Mouse (Mus musculus) layer of hippocampus, postnatal 36 days (tissue): ENCODE data around the gene Rora. TPM values are rescaled to one million over a fixed set of nuclear protein-coding genes. Genes with fewer than 3 reads are reported as not detected.

ENCODE experiments used
- DNase-seq, 2 experiments: peaks; one replicate each; pipeline ENCODE4 v3.0.0; 2022
- total RNA-seq, 2 experiments: library from RNA; stranded (reverse); gene quantifications; 2 replicates each; pipeline ENCODE4 v1.2.3; 2021

Gene Rora
- total RNA-seq, 2 experiments from 2014 or later = 30.2 to 35.3 TPM

- no peak for DNase-seq
Measured at GRCm38 (mm10) chr9:69155836-69156595, 502.4 kb downstream of the Rora start.

DNA sequence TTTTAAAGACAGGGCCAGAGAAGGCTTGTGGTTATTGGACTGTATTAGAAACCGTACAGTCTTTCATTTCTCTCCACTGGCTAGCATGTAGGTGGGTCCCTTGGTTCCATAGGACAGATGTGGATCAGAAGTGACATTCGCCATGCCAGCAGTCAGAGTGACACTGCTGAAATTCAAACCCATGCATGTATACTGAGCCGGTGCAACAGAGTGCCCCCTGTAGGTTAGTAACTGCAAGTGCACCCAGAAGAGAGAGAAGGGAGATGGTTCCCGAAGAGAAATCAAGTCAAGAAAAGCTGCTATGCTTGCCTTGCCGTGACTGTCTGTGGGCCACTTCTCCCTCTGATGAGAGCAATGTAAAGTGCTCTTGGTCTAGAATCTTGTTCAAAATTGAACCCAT is 507.2 kb downstream of the Rora start:
- no peak for DNase-seq

GRCm38 (mm10) chr9:69164653-69165052 is 511.1 kb downstream of the Rora start:
- no peak for DNase-seq

GRCm38 (mm10) chr9:69165096-69165836 is 511.7 kb downstream of the Rora start:
- no peak for DNase-seq

GRCm38 (mm10) chr9:69174061-69174460 is 520.5 kb downstream of the Rora start:
- DNase-seq = no peak

DNA sequence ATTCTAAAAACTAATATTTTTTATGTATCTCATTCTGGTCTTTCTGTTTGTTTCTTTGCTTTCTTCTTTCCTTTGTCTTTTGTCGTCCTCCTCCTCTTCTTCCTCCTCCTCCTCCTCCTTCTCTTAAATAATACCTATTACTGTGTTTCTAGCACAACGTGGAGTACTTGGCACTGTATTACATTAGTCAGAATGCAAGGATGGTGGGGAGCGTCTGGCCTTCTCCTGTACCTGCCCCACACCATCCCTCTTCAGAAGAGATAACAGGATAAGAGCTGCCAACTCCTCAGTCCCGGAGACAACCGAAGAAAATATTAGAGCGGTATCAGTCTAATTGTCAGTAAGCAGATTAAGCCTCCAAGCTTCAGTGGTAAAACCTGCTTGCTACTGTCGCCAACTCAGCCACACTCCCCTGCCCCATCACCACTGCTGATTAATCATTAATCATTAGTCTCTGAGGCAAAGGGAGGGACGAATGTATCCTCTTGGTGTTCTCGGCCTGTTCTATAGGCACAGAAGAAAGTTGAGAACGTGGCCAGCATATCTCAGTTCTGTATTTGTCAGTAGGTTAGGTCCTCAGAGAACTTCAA is 521.0 kb downstream of the Rora start:
- DNase-seq = no peak

DNA sequence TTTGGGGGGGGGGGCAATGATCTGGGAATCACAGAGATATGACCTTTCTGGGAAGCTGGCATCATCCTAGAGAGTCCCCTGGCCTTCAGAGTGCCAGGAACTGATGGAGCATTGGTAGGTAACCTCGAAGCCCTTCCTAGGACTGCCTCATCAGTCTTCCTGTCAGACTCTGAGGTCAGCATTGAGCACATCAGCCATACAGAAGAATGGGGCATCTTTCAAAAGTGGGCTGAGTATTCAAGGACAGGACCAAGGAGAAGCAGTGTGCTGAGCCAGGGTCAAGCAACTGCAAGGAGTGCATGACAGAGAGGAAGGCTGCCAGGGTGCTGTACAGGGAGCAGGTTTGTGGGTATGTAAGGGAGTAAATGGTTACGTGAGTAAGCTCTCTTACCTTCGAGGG is 523.4 kb downstream of the Rora start:
- no peak for DNase-seq

DNA sequence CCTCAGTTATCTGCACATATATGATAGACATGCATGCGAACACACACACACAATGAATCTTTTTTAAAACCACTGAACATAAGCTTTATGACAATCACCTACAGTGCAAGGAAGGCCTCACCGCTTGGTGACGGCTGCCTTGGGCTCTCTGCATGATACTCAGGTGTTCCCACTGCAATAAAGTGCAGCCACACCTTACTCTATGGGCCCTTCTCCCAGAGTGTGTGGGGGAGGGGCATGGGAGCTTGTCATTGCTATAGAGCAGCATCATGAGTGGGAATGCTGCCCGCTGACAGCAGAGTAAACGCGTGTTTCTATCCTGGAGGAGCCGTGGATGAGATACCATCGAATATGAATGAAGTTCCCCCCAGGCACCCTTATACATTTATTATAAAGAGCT is 525.6 kb downstream of the Rora start:
- no peak for DNase-seq

DNA sequence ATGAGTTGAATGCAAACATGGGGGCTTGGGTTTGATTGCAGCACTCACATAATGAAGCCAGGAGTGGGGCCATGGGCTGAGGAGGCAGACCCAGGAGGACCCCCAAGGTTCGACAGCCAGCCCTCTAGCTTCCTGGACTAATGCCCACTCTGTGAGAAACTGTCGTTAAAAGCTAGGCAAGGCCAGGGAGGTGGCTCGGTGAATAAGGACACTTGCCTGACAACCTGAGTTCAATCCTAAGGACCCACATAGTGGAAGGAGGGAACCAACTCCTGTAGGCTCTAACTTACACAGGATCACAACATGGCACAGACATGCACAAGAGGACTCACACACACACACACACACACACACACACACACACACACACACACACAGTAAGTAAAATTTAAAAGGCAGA is 527.4 kb downstream of the Rora start:
- DNase-seq = no peak

GRCm38 (mm10) chr9:69181411-69181810 is 527.8 kb downstream of the Rora start:
- DNase-seq = no peak

GRCm38 (mm10) chr9:69183888-69184287 is 530.3 kb downstream of the Rora start:
- no peak for DNase-seq

- no peak for DNase-seq
Measured at GRCm38 (mm10) chr9:69190726-69191125, 537.1 kb downstream of the Rora start.

- no peak for DNase-seq
Measured at GRCm38 (mm10) chr9:69192446-69192845, 538.9 kb downstream of the Rora start.

DNA sequence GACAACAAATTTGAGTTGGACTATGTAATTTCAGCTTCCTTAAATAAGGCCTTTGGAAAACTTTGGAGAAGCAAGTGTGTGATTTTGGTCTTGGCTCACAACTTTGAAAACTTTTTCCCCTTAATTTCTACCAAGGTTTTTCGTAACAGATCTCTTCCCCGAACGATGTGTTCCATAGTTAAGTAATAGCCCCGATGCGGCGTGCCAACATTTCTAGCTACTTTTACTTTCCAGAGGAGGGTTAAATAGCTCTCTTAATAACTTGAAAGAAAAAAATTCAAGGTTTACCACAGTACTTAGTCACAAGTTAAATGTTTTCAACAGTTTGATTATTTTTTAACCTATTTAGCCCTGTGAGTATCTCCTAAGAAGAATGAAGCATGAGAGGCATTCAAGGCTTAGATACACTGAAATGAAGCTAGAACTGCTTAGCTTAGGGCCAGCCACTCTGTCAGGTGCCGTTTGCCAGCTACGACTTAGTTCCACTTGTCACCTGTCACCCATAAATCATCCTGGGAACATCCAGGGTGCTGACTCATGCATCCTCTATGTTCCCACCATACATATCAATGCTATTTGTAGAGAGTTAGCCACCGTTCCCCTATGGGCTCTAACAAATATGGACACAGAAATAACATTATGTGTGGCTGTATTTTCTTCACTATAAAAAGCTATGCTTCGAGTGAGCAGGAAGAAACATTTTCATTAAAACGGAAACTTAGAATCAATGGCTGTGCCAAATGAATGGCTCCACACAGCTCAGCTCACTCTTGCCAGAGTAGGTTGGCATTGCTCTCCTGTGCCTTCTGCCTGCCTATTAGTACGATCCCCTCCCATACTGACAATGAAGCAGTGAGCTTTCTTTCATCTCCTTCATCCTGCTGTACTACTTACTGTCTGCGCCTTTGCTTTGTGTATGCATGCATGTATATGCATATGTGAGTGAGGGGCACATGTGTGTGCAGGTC is 541.3 kb downstream of the Rora start:
- DNase-seq = no peak

DNA sequence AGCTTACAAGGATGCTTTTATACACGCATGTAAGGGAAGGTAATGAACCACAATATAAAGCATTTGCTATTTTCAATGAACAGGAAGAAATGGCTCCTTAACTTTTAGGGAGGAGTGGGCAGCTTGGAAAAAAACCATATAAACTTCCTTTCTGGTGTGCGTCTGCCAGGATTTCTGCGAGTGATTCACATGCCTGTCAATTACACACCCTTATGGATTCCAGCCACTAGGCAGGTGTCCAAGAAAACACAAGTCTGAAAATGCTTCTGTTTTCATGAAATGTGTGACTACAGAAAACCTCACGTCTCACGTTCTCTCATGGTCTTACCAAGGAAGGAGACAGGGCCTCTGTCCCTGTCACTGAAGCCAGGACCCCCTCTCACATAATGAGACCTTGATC is 560.2 kb downstream of the Rora start:
- DNase-seq = peak in 1 of 2 experiments; percentile 11

- no peak for DNase-seq
Measured at GRCm38 (mm10) chr9:69224841-69225240, 571.3 kb downstream of the Rora start.

DNA sequence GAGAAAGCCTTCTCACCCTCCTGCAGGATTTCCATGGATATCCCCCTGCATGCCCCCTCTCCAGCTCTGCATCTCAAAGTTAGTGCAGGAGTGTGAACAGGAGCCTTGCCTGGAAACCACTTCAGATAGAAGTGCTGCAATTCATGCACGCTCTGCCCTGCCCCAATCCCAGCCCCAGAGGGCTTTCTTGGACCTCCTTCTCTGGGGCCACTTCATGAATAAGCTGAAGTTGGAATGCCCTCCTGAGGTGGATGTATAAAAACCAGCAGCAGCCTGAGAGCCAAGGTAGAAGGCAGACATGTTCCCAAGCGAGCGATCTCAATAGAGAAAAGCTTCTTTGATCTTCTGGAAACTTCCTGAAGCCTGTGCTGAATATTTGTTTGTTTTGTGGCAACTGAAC is 572.8 kb downstream of the Rora start:
- no peak for DNase-seq

DNA sequence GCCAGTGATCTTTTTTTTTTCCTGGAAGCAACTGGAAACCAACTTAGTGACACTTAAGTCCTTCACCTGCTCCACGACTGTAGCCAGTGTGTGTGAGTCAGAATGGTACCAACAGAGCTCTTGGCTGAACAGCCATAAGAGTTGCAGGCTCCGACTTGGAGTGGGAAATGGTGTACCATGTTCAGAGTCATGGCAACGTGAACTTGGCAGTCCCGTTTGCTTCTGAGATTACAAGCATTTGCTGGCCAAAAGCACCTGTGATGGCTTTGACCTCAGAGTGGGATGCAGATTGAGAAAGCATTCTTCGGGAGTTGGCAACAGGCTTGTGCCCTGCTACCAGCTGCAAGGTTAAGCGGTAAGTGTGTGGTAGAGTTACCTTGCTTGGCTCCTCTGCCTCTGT is 574.2 kb downstream of the Rora start:
- DNase-seq = no peak

DNA sequence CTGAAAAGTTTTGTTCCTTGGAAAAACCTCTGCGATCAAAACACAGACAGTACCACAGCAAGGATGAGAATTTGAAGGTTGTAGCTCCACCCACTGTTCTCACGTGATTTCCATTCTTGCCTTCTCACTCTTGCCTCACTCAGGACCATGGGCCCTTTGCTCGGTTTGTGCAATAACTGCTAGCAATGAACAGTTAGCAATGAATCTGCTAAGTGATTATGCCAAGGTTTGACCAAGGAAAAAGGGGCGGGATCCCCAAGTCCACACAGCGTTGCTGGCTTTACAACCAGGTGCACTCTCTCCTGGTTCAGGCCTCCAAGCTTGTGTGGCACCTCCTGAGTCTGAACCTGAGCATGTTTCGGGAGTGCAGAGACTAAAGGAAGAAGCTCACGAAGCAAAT is 576.3 kb downstream of the Rora start:
- no peak for DNase-seq

- DNase-seq = no peak
Measured at GRCm38 (mm10) chr9:69234526-69234925, 580.9 kb downstream of the Rora start.

GRCm38 (mm10) chr9:69237316-69237715 is 583.7 kb downstream of the Rora start:
- DNase-seq = no peak

- no peak for DNase-seq
Measured at GRCm38 (mm10) chr9:69242538-69242937, 589.0 kb downstream of the Rora start.
